Mouse (Mus musculus): Measurements from ENCODE around the gene Fbln2. TPM values are rescaled to one million over a fixed set of nuclear protein-coding genes. Genes with fewer than 3 reads are reported as not detected.

Gene Fbln2
- total and polyA plus RNA-seq, 2 experiments from 2014 or later: 120 to 222 TPM

DNA sequence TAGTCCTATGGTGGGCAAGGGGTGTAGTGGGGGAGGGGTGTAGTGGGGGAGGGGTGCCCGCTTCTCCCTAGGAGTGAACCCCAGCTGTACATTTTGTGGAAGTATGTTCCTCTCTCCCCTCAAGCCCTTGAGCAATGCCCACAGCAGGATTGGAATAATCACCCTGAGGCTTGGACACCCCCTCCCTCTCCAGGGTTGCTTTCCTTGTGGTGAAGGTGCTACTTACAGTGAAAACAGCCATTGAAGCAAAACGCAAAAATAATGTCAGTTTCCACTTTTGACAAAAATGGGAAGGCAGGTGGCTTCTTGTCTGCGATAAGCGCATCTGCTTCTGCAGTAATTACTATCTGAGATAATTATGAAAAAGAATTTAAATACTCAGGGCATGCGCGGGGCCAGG, 75.4 kb downstream of the Fbln2 start:
- H3K27me3 ChIP-seq (ENCODE audit: control insufficient read depth, insufficient read depth, low read length): peaks cover 93% of the 10 kb centered on the region
- no peak for DNase-seq (ENCODE audit: low spot score)
- WGBS: 68% methylated on average over 6 of the region's 6 CpGs

DNA sequence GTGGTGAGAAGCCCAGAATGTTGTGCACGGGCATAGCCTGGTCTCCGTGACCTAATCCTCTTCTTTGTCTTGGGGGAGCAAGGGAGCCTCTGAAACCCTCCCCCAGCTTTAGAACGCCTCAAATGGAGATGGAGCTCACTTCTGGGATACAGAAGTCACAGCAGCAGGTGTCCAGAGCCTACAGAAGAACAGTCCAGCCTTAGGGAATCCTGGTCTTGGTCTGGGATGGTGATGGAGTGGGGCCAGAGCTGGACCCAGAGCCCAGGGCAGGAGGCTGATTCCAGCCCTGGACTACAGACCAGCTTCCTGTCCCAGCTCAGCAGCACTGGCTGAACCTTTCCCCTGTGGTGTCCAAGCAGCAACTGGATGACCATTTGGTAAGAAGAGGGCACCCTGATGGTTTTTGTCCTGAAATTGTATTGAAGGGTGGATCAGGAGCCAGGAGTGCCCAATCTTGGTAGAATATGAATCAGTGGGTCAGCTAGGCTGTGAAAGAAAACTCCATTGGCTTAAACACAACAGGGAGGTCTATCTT, 76.1 kb downstream of the Fbln2 start:
- Histone ChIP-seq H3K4me3 (ENCODE audit: low read depth, low read length) (no peak overlapping the region), H3K4me1 (ENCODE audit: control insufficient read depth, insufficient read depth) (peaks cover 3% of the 10 kb centered on the region), H3K4me2 (ENCODE audit: low read depth, low read length) (no peak overlapping the region), H3K9ac (replicated peaks; ENCODE audit: low read depth, low read length) (no peak overlapping the region), H3K9me3 (replicated peaks; ENCODE audit: control insufficient read depth, low read length) (no peaks in the 10 kb centered on the region), H3K36me3 (replicated peaks; ENCODE audit: control insufficient read depth, insufficient read depth, low read length) (no peaks in the 10 kb centered on the region), H3K27me3 (ENCODE audit: control insufficient read depth, insufficient read depth, low read length) (peaks cover 86% of the 10 kb centered on the region), H3K27ac (ENCODE audit: low read depth) (no peak overlapping the region)
- WGBS: 65% methylated on average over 3 of the region's 3 CpGs
- no peak for TF ChIP-seq CTCF (IDR thresholded peaks at IDR 0.05; ENCODE audit: low read depth)
- TF ChIP-seq EP300 (IDR thresholded peaks at IDR 0.05; ENCODE audit: low read depth): no peak
- DNase-seq (ENCODE audit: low spot score) (no peak), ATAC-seq (ENCODE audit: insufficient read depth, low read depth) (no peak)

More for the DNA sequence above, 75.4 kb downstream of the Fbln2 start:
- H3K4me2 ChIP-seq (ENCODE audit: low read depth, low read length): no peak overlapping the region
- TF ChIP-seq CTCF (IDR thresholded peaks at IDR 0.05; ENCODE audit: low read depth) (no peak), EP300 (IDR thresholded peaks at IDR 0.05; ENCODE audit: low read depth) (no peak)
- H3K9me3 ChIP-seq (replicated peaks; ENCODE audit: control insufficient read depth, low read length): no peaks in the 10 kb centered on the region
- ATAC-seq (ENCODE audit: insufficient read depth, low read depth): no peak
- H3K4me3 ChIP-seq (ENCODE audit: low read depth, low read length): no peak overlapping the region
- no peaks in the 10 kb centered on the region for H3K36me3 ChIP-seq (replicated peaks; ENCODE audit: control insufficient read depth, insufficient read depth, low read length)
- H3K27ac ChIP-seq (ENCODE audit: low read depth): no peak overlapping the region
- H3K9ac ChIP-seq (replicated peaks; ENCODE audit: low read depth, low read length): no peak overlapping the region
- peaks cover 3% of the 10 kb centered on the region for H3K4me1 ChIP-seq (ENCODE audit: control insufficient read depth, insufficient read depth)

DNA sequence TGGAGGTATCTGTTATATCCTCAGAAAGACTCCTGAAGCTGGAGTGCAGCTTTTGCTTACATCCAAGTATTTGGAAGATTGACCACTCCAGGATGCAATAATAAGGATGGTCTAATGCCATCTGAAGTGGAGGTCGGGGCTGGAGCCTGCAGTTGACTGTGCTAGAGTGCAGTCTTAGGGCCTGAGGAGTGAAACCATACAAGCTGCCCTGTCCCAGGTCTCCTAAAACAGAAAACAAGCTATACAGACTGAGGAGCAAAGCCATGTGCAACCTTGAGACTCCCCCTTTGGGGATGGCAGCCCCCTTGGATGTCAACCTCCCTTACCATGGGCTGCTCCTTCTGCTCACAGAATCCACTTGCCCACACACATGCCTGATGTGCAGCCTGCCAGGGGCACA, 76.7 kb downstream of the Fbln2 start:
- H3K4me1 ChIP-seq (ENCODE audit: control insufficient read depth, insufficient read depth): peaks cover 3% of the 10 kb centered on the region
- no peak overlapping the region for H3K9ac ChIP-seq (replicated peaks; ENCODE audit: low read depth, low read length)
- H3K4me2 ChIP-seq (ENCODE audit: low read depth, low read length): no peak overlapping the region
- no peaks in the 10 kb centered on the region for H3K36me3 ChIP-seq (replicated peaks; ENCODE audit: control insufficient read depth, insufficient read depth, low read length)
- peaks cover 82% of the 10 kb centered on the region for H3K27me3 ChIP-seq (ENCODE audit: control insufficient read depth, insufficient read depth, low read length)
- WGBS: 48% methylated on average over 1 of the region's 1 CpGs
- H3K27ac ChIP-seq (ENCODE audit: low read depth): no peak overlapping the region
- H3K4me3 ChIP-seq (ENCODE audit: low read depth, low read length): no peak overlapping the region
- no peak for ATAC-seq (ENCODE audit: insufficient read depth, low read depth)
- TF ChIP-seq CTCF (IDR thresholded peaks at IDR 0.05; ENCODE audit: low read depth) (no peak), EP300 (IDR thresholded peaks at IDR 0.05; ENCODE audit: low read depth) (no peak)
- H3K9me3 ChIP-seq (replicated peaks; ENCODE audit: control insufficient read depth, low read length): no peaks in the 10 kb centered on the region
- no peak for DNase-seq (ENCODE audit: low spot score)

DNA sequence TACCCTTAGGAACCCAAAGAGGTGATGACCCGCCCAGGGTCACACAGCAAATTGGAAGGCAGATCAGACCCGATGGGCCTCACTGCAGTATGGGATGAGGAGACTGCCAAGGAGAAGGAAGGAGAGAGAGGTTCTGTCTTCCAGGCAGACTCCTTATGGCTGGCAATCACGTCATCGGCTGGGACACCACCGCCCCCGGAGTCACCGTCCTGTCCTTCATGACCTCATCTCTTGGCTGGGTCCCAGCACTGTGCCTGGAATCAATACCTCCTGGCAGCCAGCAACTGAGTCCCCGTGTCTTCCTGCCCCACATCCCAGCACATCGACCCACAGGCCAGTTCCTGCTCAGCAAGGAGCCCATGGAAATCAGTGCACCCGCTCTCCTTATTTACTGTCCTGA, 78.7 kb downstream of the Fbln2 start:
- peaks cover 73% of the 10 kb centered on the region for H3K27me3 ChIP-seq (ENCODE audit: control insufficient read depth, insufficient read depth, low read length)
- TF ChIP-seq CTCF (IDR thresholded peaks at IDR 0.05; ENCODE audit: low read depth): no peak
- no peak for TF ChIP-seq EP300 (IDR thresholded peaks at IDR 0.05; ENCODE audit: low read depth)
- no peak overlapping the region for H3K9ac ChIP-seq (replicated peaks; ENCODE audit: low read depth, low read length)
- no peak overlapping the region for H3K4me2 ChIP-seq (ENCODE audit: low read depth, low read length)
- DNase-seq (ENCODE audit: low spot score): no peak
- WGBS: 42% methylated on average over 10 of the region's 10 CpGs
- H3K36me3 ChIP-seq (replicated peaks; ENCODE audit: control insufficient read depth, insufficient read depth, low read length): no peaks in the 10 kb centered on the region
- no peaks in the 10 kb centered on the region for H3K9me3 ChIP-seq (replicated peaks; ENCODE audit: control insufficient read depth, low read length)
- H3K27ac ChIP-seq (ENCODE audit: low read depth): no peak overlapping the region
- ATAC-seq (ENCODE audit: insufficient read depth, low read depth): no peak
- no peaks in the 10 kb centered on the region for H3K4me1 ChIP-seq (ENCODE audit: control insufficient read depth, insufficient read depth)
- no peak overlapping the region for H3K4me3 ChIP-seq (ENCODE audit: low read depth, low read length)

DNA sequence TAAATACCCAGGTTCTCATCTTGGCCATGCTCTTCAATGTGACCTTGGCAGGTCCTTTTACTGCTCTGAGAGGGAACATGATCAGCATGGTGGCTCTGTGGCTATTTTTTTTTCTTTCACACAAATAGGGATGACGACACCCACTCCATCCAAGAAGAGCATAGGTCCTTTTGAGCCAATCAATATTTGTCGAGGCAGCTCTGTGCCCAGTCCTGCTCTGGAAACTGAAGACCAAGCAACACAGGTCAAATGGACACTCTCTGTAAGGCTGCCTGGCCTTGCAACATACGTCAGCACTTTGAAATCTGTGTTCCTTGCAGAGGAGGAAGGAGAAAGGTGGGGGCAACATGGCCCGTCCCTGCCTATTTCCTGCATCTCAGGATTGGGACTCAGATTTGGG, 83.2 kb downstream of the Fbln2 start:
- H3K27me3 ChIP-seq (ENCODE audit: control insufficient read depth, insufficient read depth, low read length): peaks cover 49% of the 10 kb centered on the region
- WGBS: 63% methylated on average over 4 of the region's 4 CpGs
- H3K36me3 ChIP-seq (replicated peaks; ENCODE audit: control insufficient read depth, insufficient read depth, low read length): no peaks in the 10 kb centered on the region
- no peak overlapping the region for H3K4me3 ChIP-seq (ENCODE audit: low read depth, low read length)
- H3K4me1 ChIP-seq (ENCODE audit: control insufficient read depth, insufficient read depth): no peaks in the 10 kb centered on the region
- TF ChIP-seq EP300 (IDR thresholded peaks at IDR 0.05; ENCODE audit: low read depth): no peak
- no peak for TF ChIP-seq CTCF (IDR thresholded peaks at IDR 0.05; ENCODE audit: low read depth)
- no peak overlapping the region for H3K4me2 ChIP-seq (ENCODE audit: low read depth, low read length)
- H3K9ac ChIP-seq (replicated peaks; ENCODE audit: low read depth, low read length): no peak overlapping the region
- no peak overlapping the region for H3K27ac ChIP-seq (ENCODE audit: low read depth)
- no peak for ATAC-seq (ENCODE audit: insufficient read depth, low read depth)
- DNase-seq (ENCODE audit: low spot score): no peak
- no peaks in the 10 kb centered on the region for H3K9me3 ChIP-seq (replicated peaks; ENCODE audit: control insufficient read depth, low read length)

DNA sequence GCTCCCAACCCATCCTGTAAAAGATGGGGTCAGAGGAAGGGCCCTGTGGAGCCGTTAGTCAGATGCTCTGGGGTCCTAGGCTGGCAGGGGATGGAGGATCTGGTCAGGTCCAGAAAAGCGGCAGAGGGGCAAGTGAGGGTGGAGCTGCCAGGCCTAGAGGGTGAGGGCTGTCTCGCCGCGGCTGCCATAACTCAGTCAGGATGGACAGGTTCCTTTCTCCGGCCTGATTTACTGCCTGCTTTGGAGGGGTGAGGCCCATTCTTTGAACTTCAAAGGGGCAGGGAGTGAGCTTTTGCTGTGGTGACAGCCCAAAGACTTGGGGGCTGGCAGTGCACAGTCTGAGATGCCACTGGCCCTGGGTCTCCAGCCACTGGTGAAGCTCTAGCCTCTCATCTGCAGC, 86.6 kb downstream of the Fbln2 start:
- Histone ChIP-seq H3K4me1 (ENCODE audit: control insufficient read depth, insufficient read depth) (no peaks in the 10 kb centered on the region), H3K27ac (ENCODE audit: low read depth) (no peak overlapping the region), H3K4me2 (ENCODE audit: low read depth, low read length) (no peak overlapping the region), H3K27me3 (ENCODE audit: control insufficient read depth, insufficient read depth, low read length) (peaks cover 36% of the 10 kb centered on the region; the same call in 1 of the 2 replicates), H3K36me3 (replicated peaks; ENCODE audit: control insufficient read depth, insufficient read depth, low read length) (no peaks in the 10 kb centered on the region), H3K9me3 (replicated peaks; ENCODE audit: control insufficient read depth, low read length) (no peaks in the 10 kb centered on the region), H3K9ac (replicated peaks; ENCODE audit: low read depth, low read length) (no peak overlapping the region), H3K4me3 (ENCODE audit: low read depth, low read length) (no peak overlapping the region)
- DNase-seq (ENCODE audit: low spot score) (no peak), ATAC-seq (ENCODE audit: insufficient read depth, low read depth) (no peak)
- TF ChIP-seq EP300 (IDR thresholded peaks at IDR 0.05; ENCODE audit: low read depth) (no peak), CTCF (IDR thresholded peaks at IDR 0.05; ENCODE audit: low read depth) (no peak)
- 58% methylated on average over 6 of the region's 6 CpGs for WGBS

All from heart, postnatal 0 days (tissue).